Mouse (Mus musculus) neural tube, postnatal 0 days (tissue): Measurements from ENCODE around the gene Gm49630. TPM values are rescaled to one million over a fixed set of nuclear protein-coding genes. Genes with fewer than 3 reads are reported as not detected.

Experiments
- polyA plus RNA-seq: library from polyadenylated mRNA; unstranded; fragments of >200 nt; fragmentation: Nextera tagmentation; extraction: Ambion mirVana; gene quantifications from 2 replicates; pipeline ENCODE4 v1.2.1, GENCODE M21; 2015

Gene Gm49630
- polyA plus RNA-seq, result not detected in 2 replicates

GRCm38 (mm10) chr17:7371879-7372278 is at the start of gene Gm49630:
Gene Gm49630 (minus strand): TSS chr17:7371979.

GRCm38 (mm10) chr17:7385364-7385763 is 13.6 kb upstream of the Gm49630 start, which contains the start of gene Unc93a2:
Gene Unc93a2 (minus strand): TSS chr17:7385464.

GRCm38 (mm10) chr17:7352596-7352995 is 19.2 kb downstream of the Gm49630 start, which contains the start of gene Ttll2:
Gene Ttll2 (minus strand): TSS chr17:7352696.

GRCm38 (mm10) chr17:7324346-7324745 is 47.4 kb downstream of the Gm49630 start, which contains the start of gene Tcp10a:
Gene Tcp10a (plus strand): TSS chr17:7324646.

Other genes with a start within 250 kb of the Gm49630 start
- 11.6 and 15.2 TPM in 2 replicates for gene Rps6ka2, start 201.9 kb downstream of the Gm49630 start, polyA plus RNA-seq
- gene Tcp10a, start 47.3 kb downstream of the Gm49630 start, polyA plus RNA-seq, result 0.08 and 0.10 TPM in 2 replicates
- not detected in 2 replicates for gene Ttll2, start 19.3 kb downstream of the Gm49630 start, polyA plus RNA-seq
- gene Unc93a2, start 13.5 kb upstream of the Gm49630 start, polyA plus RNA-seq, result not detected in 2 replicates